Mouse (Mus musculus): ENCODE measurements at regions not wholly inside any gene's neighbourhood (a gene's known extent, or its start where the extent isn't known, plus 50 kb on each side); places are given as distances from the start of the nearest gene placed in this dataset.

GRCm38 (mm10) chr3:147260958-147261595 is 408.9 kb downstream of the Ttll7 start:
- Histone ChIP-seq H3K36me3 (replicated peaks; ENCODE audit: control insufficient read depth, insufficient read depth) (no peaks in the 10 kb centered on the region), H3K4me1 (replicated peaks; ENCODE audit: control insufficient read depth, insufficient read depth, low read length) (no peaks in the 10 kb centered on the region), H3K4me3 (replicated peaks; ENCODE audit: low read length) (no peak overlapping the region), H3K27me3 (ENCODE audit: control insufficient read depth, insufficient read depth, low read length) (no peaks in the 10 kb centered on the region), H3K9me3 (ENCODE audit: control insufficient read depth, low read length) (no peaks in the 10 kb centered on the region), H3K4me2 (replicated peaks) (no peak overlapping the region), H3K27ac (no peak overlapping the region), H3K9ac (no peak overlapping the region)
- ATAC-seq (ENCODE audit: low FRiP score) (no peak), DNase-seq (ENCODE audit: low spot score) (no peak)
- 91% methylated on average over 10 of the region's 10 CpGs for WGBS

DNA sequence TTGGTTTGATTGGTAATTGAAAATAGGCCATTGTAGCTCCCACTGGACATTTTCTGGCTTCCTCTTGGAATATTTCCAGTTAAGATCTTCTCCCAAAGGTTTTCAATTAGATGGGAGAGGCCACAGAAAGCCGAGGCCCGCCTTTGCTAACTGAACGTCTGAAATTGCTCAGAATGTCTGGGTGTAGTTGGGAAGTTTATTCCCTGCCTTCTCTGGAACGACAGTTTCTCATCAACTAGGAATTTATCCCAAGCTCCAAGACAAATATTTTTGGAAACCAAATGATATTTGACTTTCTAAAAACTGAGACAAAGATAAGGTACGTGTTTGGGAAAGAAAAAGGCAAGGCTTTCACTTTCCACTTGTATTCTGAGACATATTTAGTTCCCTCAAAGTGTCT is 414.4 kb downstream of the Ttll7 start:
- Histone ChIP-seq H3K9me3 (ENCODE audit: control insufficient read depth, low read length) (no peaks in the 10 kb centered on the region), H3K36me3 (replicated peaks; ENCODE audit: control insufficient read depth, insufficient read depth) (no peaks in the 10 kb centered on the region), H3K4me2 (replicated peaks) (no peak overlapping the region), H3K4me1 (replicated peaks; ENCODE audit: control insufficient read depth, insufficient read depth, low read length) (no peaks in the 10 kb centered on the region), H3K4me3 (replicated peaks; ENCODE audit: low read length) (no peak overlapping the region), H3K9ac (no peak overlapping the region), H3K27me3 (ENCODE audit: control insufficient read depth, insufficient read depth, low read length) (no peaks in the 10 kb centered on the region), H3K27ac (no peak overlapping the region)
- DNase-seq (ENCODE audit: low spot score) (no peak), ATAC-seq (ENCODE audit: low FRiP score) (no peak)
- 77% methylated on average over 5 of the region's 5 CpGs for WGBS

- no peaks in the 10 kb centered on the region for H3K36me3 ChIP-seq (replicated peaks; ENCODE audit: control insufficient read depth, insufficient read depth)
- 67% methylated on average over 3 of the region's 3 CpGs for WGBS
- H3K9ac ChIP-seq, result no peak overlapping the region
- no peak overlapping the region for H3K4me3 ChIP-seq (replicated peaks; ENCODE audit: low read length)
- H3K4me1 ChIP-seq (replicated peaks; ENCODE audit: control insufficient read depth, insufficient read depth, low read length), result no peaks in the 10 kb centered on the region
- ATAC-seq (ENCODE audit: low FRiP score) (no peak), DNase-seq (ENCODE audit: low spot score) (no peak)
- no peak overlapping the region for H3K4me2 ChIP-seq (replicated peaks)
- no peaks in the 10 kb centered on the region for H3K9me3 ChIP-seq (ENCODE audit: control insufficient read depth, low read length)
- no peaks in the 10 kb centered on the region for H3K27me3 ChIP-seq (ENCODE audit: control insufficient read depth, insufficient read depth, low read length)
- H3K27ac ChIP-seq, result no peak overlapping the region
These were observed 421.3 kb downstream of the Ttll7 start for GRCm38 (mm10) chr3:147273446-147273845.

- Histone ChIP-seq H3K4me2 (replicated peaks) (no peak overlapping the region), H3K27me3 (ENCODE audit: control insufficient read depth, insufficient read depth, low read length) (no peaks in the 10 kb centered on the region), H3K36me3 (replicated peaks; ENCODE audit: control insufficient read depth, insufficient read depth) (no peaks in the 10 kb centered on the region), H3K4me1 (replicated peaks; ENCODE audit: control insufficient read depth, insufficient read depth, low read length) (no peaks in the 10 kb centered on the region), H3K9ac (no peak overlapping the region), H3K27ac (no peak overlapping the region), H3K4me3 (replicated peaks; ENCODE audit: low read length) (no peak overlapping the region), H3K9me3 (ENCODE audit: control insufficient read depth, low read length) (no peaks in the 10 kb centered on the region)
- DNase-seq (ENCODE audit: low spot score), result no peak
- ATAC-seq (ENCODE audit: low FRiP score), result no peak
These were observed 426.4 kb downstream of the Ttll7 start for GRCm38 (mm10) chr3:147278602-147279001.

DNA sequence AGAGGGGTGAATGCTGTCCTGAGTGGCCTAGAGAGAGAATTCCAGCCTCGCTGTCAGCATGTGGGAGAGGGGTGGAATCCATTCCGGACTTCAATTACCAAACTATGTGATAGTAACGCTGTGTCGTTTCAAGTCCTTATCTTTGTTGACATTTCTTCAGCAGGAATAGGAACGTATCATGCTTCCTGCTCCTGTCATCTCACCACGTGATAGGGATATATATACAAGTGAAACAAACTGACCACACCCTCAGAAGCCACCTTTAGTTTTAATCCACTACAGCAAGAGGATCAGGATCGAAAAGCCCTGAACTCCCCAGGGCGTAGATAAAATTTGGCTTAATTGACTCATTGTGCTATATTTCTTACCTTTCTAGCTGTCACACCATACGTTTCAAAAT is 431.6 kb downstream of the Ttll7 start:
- H3K9me3 ChIP-seq (ENCODE audit: control insufficient read depth, low read length), result no peaks in the 10 kb centered on the region
- H3K36me3 ChIP-seq (replicated peaks; ENCODE audit: control insufficient read depth, insufficient read depth), result no peaks in the 10 kb centered on the region

GRCm38 (mm10) chr3:147284357-147284756 is 432.2 kb downstream of the Ttll7 start:
- WGBS, result 94% methylated on average over 4 of the region's 4 CpGs
- H3K4me3 ChIP-seq (replicated peaks; ENCODE audit: low read length), result no peak overlapping the region
- H3K9ac ChIP-seq, result no peak overlapping the region
- no peaks in the 10 kb centered on the region for H3K4me1 ChIP-seq (replicated peaks; ENCODE audit: control insufficient read depth, insufficient read depth, low read length)
- no peak for ATAC-seq (ENCODE audit: low FRiP score)
- no peaks in the 10 kb centered on the region for H3K9me3 ChIP-seq (ENCODE audit: control insufficient read depth, low read length)
- H3K36me3 ChIP-seq (replicated peaks; ENCODE audit: control insufficient read depth, insufficient read depth), result no peaks in the 10 kb centered on the region
- no peak overlapping the region for H3K27ac ChIP-seq
- H3K27me3 ChIP-seq (ENCODE audit: control insufficient read depth, insufficient read depth, low read length), result no peaks in the 10 kb centered on the region
- H3K4me2 ChIP-seq (replicated peaks), result no peak overlapping the region
- no peak for DNase-seq (ENCODE audit: low spot score)

More for the DNA sequence above, 431.6 kb downstream of the Ttll7 start:
- Histone ChIP-seq H3K4me2 (replicated peaks) (no peak overlapping the region), H3K4me1 (replicated peaks; ENCODE audit: control insufficient read depth, insufficient read depth, low read length) (no peaks in the 10 kb centered on the region), H3K9ac (no peak overlapping the region), H3K27me3 (ENCODE audit: control insufficient read depth, insufficient read depth, low read length) (no peaks in the 10 kb centered on the region), H3K27ac (no peak overlapping the region), H3K4me3 (replicated peaks; ENCODE audit: low read length) (no peak overlapping the region)
- DNase-seq (ENCODE audit: low spot score) (no peak), ATAC-seq (ENCODE audit: low FRiP score) (no peak)
- WGBS, result 91% methylated on average over 9 of the region's 9 CpGs

- ATAC-seq (ENCODE audit: low FRiP score), result no peak
- Histone ChIP-seq H3K4me3 (replicated peaks; ENCODE audit: low read length) (no peak overlapping the region), H3K27ac (no peak overlapping the region), H3K27me3 (ENCODE audit: control insufficient read depth, insufficient read depth, low read length) (no peaks in the 10 kb centered on the region), H3K36me3 (replicated peaks; ENCODE audit: control insufficient read depth, insufficient read depth) (no peaks in the 10 kb centered on the region), H3K4me1 (replicated peaks; ENCODE audit: control insufficient read depth, insufficient read depth, low read length) (no peaks in the 10 kb centered on the region), H3K4me2 (replicated peaks) (no peak overlapping the region), H3K9me3 (ENCODE audit: control insufficient read depth, low read length) (no peaks in the 10 kb centered on the region), H3K9ac (no peak overlapping the region)
- WGBS, result 63% methylated on average over 5 of the region's 5 CpGs
- no peak for DNase-seq (ENCODE audit: low spot score)
These were observed 433.3 kb downstream of the Ttll7 start for GRCm38 (mm10) chr3:147285496-147285895.

GRCm38 (mm10) chr3:147287503-147287902 is 435.3 kb downstream of the Ttll7 start:
- 68% methylated on average over 8 of the region's 8 CpGs for WGBS
- H3K9ac ChIP-seq, result no peak overlapping the region
- no peak overlapping the region for H3K4me3 ChIP-seq (replicated peaks; ENCODE audit: low read length)
- no peaks in the 10 kb centered on the region for H3K4me1 ChIP-seq (replicated peaks; ENCODE audit: control insufficient read depth, insufficient read depth, low read length)
- H3K27me3 ChIP-seq (ENCODE audit: control insufficient read depth, insufficient read depth, low read length), result no peaks in the 10 kb centered on the region
- no peak overlapping the region for H3K4me2 ChIP-seq (replicated peaks)
- no peaks in the 10 kb centered on the region for H3K36me3 ChIP-seq (replicated peaks; ENCODE audit: control insufficient read depth, insufficient read depth)
- no peak for ATAC-seq (ENCODE audit: low FRiP score)
- no peak for DNase-seq (ENCODE audit: low spot score)
- H3K27ac ChIP-seq, result no peak overlapping the region
- no peaks in the 10 kb centered on the region for H3K9me3 ChIP-seq (ENCODE audit: control insufficient read depth, low read length)

GRCm38 (mm10) chr3:147291696-147292327 is 439.6 kb downstream of the Ttll7 start:
- DNase-seq (ENCODE audit: low spot score) (no peak), ATAC-seq (ENCODE audit: low FRiP score) (no peak)
- no peaks in the 10 kb centered on the region for H3K27me3 ChIP-seq (ENCODE audit: control insufficient read depth, insufficient read depth, low read length)
- 86% methylated on average over 10 of the region's 10 CpGs for WGBS
- no peaks in the 10 kb centered on the region for H3K4me1 ChIP-seq (replicated peaks; ENCODE audit: control insufficient read depth, insufficient read depth, low read length)
- no peak overlapping the region for H3K4me2 ChIP-seq (replicated peaks)
- no peaks in the 10 kb centered on the region for H3K36me3 ChIP-seq (replicated peaks; ENCODE audit: control insufficient read depth, insufficient read depth)
- no peak overlapping the region for H3K27ac ChIP-seq
- no peaks in the 10 kb centered on the region for H3K9me3 ChIP-seq (ENCODE audit: control insufficient read depth, low read length)
- no peak overlapping the region for H3K9ac ChIP-seq
- no peak overlapping the region for H3K4me3 ChIP-seq (replicated peaks; ENCODE audit: low read length)

GRCm38 (mm10) chr3:147298065-147298464 is 445.9 kb downstream of the Ttll7 start:
- H3K4me3 ChIP-seq (replicated peaks; ENCODE audit: low read length), result no peak overlapping the region
- H3K4me1 ChIP-seq (replicated peaks; ENCODE audit: control insufficient read depth, insufficient read depth, low read length), result no peaks in the 10 kb centered on the region
- no peaks in the 10 kb centered on the region for H3K9me3 ChIP-seq (ENCODE audit: control insufficient read depth, low read length)
- DNase-seq (ENCODE audit: low spot score) (no peak), ATAC-seq (ENCODE audit: low FRiP score) (no peak)
- H3K4me2 ChIP-seq (replicated peaks), result no peak overlapping the region
- H3K36me3 ChIP-seq (replicated peaks; ENCODE audit: control insufficient read depth, insufficient read depth), result no peaks in the 10 kb centered on the region
- H3K9ac ChIP-seq, result no peak overlapping the region
- no peaks in the 10 kb centered on the region for H3K27me3 ChIP-seq (ENCODE audit: control insufficient read depth, insufficient read depth, low read length)
- H3K27ac ChIP-seq, result no peak overlapping the region
- 5% methylated on average over 9 of the region's 9 CpGs for WGBS
